Mouse (Mus musculus): ENCODE measurements around the gene Ephb1.

Gene Ephb1

GRCm38 (mm10) chr9:102130506-102130905, 224.0 kb downstream of the Ephb1 start:
- no peak for DNase-seq

DNA sequence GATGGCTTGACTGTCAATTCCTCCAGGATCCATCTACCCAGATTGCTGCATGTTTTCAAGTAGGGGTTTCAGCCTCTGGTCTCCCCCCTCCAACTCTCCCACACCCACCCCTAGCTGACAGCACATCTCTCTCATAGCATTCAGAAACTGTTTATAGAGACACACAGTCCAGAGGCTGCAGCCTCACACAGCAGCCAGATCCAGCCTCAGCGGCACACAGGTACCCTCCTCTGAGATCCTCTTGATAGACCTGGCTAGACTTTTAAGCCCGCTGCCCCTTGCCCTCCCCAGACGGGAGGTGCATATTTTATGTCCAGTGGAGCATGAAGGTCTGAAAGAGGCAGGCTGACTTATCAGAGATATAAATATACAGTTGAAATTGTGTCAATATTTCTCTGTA, 228.0 kb downstream of the Ephb1 start:
- DNase-seq = no peak

GRCm38 (mm10) chr9:102122880-102123453, 231.5 kb downstream of the Ephb1 start:
- DNase-seq = no peak

- DNase-seq = no peak
Measured at GRCm38 (mm10) chr9:102119422-102119821, 235.1 kb downstream of the Ephb1 start.

DNA sequence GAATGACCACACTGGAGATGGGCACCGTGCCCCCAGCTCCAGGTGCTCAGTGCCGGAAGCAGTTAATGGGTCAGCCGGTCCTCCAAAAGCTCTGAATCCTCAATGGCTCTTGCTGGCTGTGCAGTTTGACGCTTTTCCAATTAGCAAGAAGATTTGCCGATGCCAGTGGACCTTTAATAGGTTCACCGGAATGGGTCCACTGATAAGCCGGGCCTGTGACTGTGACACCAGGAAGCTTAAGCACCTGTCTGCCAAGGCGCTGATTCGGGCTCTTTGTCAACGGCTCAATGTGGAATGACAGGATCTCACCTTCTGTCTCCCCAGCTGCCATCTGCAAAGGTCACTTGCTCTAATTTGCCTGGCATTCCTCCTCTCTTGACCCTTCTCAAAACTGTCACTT, 239.2 kb downstream of the Ephb1 start:
- DNase-seq = peak; percentile 86

DNA sequence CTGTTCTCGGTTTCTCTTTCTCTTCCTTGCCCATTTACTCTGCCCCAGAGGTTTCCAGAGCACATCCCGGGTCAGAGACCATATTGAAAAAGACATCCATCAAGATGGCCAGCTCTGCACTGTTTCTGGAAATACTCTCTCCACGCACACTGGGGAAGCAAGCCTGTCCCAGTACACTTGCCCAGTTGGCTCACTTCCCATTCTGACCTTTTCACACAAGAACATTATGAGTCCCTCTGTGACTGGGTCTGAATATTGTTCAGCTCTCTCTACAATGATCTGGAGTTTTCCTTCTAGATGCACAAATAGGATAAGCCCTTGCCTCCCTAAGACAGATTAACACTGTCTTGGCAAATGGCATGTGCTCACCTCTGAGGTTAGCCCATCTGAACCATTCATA, 243.0 kb downstream of the Ephb1 start:
- DNase-seq = peak; percentile 35

- DNase-seq = no peak
Measured at GRCm38 (mm10) chr9:102107978-102108377, 246.5 kb downstream of the Ephb1 start.

- no peak for DNase-seq
Measured at GRCm38 (mm10) chr9:102107213-102107612, 247.3 kb downstream of the Ephb1 start.

- peak; percentile 29 for DNase-seq
Measured at GRCm38 (mm10) chr9:102096825-102097224, 257.7 kb downstream of the Ephb1 start.

DNA sequence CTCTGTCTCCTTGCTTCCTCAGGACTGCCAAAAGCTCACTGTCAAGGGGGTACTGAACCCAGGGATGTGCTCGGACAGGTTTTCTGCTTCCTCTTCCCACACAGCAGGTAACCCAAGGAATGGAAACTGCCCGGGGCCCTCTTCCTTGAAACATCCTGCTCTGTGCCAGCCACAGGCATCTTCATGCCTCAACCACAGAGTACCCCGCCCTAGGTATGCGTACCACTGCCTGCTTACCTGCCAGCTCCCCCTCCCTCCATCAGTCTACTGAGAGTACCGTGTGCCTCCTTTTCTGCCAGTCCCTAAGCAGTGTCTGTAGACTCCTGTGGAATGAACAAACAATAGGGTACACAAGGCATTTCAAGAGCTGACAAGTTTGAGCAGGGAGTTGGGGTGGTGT, 265.9 kb downstream of the Ephb1 start:
- DNase-seq = no peak

DNA sequence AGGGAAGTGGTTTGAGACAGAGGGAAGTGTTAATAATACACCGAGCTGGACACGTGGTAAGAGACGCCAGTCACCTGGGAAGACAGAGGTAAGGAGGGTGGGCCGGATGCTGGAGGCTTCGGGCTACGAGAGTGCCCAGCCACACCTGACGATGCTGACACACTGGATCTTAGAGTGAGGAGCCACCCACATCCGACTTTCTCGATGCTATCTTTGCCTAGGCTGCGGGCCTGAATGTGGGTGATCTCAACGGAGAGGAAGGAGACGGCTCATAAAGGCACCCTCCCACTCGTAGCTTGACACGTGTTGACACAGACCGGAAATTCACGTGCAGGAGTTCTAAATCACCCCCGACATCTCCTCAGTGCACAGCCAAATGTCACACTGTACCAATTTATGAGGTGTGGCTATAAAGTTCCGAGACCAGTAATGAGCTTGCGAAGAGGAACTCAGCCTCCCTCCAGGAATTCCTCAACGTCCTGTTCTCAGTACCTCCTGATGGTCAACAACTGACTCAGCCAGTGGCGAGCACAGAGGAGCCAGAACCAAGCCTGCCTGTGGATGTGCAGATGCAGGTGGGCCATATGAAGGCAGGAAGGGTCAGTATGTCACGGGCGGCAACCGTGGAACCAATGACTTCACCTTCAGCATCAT, 268.3 kb downstream of the Ephb1 start:
- no peak for DNase-seq

DNA sequence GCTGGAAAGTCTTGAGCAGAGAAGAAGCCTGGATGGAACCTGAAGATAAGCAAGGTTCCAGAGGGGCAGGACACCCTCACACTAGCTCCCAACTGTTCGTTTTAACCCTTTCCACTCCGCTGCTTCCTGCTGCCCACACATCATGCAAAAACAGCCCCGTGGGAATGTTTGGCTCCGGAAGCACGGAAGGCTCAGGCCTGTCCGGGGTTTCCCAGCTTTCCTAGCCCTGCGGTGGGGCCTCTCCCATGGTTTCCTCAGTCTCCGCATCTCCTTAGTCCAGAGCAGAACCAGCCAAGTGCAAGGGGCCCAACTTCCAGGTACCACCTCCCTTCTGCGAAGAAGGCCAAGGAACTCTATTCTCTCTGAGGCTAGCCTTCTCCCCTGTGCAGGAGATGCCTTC, 269.0 kb downstream of the Ephb1 start:
- no peak for DNase-seq

DNA sequence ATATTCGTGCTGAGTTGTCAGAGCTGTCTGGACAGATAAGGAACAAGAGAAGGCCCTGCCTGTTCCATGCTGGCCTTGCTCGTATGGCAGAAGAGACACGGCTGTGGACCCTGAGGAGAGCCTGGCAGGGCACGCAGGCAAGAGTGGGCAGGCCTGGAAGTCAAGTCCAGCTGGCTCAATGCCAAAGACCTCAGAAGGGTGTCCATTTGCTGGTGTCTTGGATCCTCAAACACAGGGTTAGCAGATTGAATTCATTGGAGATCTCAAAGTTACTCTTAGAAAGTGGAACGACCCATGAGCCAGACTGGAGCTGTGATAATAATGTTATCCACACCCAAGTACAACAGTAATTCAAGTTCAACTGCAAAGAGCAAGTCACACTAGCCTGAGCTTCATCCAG, 273.6 kb downstream of the Ephb1 start:
- peak; percentile 39 for DNase-seq

DNA sequence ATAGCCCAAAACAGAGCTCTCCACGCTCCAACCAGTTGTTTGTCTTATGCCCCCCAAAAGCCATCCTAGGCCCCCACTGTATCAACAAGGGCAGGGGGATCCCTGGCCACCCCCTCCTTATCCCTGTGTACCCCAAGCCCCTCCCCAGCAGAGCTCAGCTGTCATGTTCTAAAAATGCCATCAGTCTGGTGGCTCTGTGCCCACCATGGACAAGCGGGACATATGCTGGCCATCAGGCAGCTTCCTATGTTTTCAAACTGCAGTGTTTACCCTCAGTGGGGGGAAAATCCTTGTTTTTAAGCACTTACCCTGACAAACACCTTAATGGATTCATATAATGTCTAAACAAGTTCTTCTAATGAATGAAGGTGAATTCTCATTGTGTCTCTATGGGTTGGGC, 275.3 kb downstream of the Ephb1 start:
- peak; percentile 29 for DNase-seq

DNA sequence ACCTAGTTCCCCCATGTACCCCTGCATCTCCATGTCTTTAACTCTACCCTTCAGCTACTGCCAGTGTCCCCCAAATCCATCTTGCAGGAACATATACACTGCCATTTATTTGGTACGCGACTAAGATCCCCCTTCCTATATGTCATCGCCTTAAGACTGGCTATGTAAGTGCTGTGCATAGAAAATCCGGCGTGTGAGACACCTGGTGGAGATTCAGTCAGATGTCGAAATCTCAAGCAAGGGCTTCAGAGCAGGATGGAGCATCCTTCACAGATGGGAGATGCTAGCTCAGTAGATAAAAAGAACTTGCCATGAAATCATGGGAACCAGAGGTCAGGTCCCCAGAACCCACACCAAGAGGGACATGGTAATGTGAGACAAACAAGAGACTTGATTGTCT, 276.3 kb downstream of the Ephb1 start:
- no peak for DNase-seq

- DNase-seq = no peak
Measured at GRCm38 (mm10) chr9:102075539-102075938, 279.0 kb downstream of the Ephb1 start.

GRCm38 (mm10) chr9:102073404-102073803, 281.1 kb downstream of the Ephb1 start:
- DNase-seq = no peak

DNA sequence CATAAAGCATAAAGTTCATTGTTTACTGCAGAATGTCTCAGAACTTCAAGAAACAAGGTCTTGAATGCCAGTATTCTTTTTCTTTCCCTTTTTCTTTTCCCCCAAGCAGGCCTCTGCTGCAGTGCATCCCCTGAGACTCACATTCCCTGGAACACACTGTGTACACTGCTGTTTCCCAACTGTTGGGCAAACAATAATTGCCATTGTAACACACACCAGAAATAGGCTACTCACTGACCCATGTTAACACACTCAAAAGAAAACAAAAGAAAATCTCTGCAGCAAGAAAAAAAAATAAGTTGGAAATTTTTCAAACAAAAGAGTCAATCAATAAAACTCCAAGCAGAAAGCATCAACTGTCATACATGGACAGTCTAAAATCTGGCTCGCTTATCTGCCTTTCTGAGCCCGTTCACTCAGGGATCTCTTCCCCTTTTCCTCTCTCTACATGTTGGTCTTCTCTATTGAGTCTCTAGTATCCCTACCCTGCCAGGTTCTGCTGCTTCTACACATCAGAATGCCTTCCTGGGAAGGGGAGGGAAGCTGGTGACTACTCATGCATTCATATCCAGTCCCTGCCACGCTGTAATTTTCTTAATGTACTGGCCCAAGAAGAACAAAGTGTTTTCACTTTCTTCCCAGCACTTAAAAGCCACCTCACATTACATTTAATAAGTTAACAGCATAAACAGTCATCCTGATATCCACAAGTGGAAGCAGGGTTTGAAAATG, 285.2 kb downstream of the Ephb1 start:
- DNase-seq = no peak

DNA sequence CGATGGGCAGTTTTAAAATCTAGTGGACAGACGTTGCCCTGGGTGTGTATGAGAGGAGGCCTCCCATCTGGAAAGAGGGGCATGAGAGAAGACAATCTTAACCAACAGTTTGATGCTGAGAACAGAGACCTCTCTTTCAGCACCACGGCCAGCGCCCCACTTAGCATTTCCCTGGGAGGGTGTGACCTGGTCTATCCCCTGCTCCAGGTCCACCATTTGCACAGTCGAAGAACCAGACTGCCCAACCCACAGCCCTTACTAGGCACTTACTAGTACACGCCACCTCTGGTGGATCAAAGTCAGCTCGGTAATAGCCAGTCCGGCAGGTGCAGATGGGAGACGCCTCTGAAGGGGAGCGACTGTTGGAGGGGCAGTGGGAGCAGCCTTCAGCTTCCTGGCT, 287.9 kb downstream of the Ephb1 start:
- no peak for DNase-seq

GRCm38 (mm10) chr9:102045886-102046285, 308.6 kb downstream of the Ephb1 start:
- DNase-seq = no peak

GRCm38 (mm10) chr9:102045111-102045861, 309.2 kb downstream of the Ephb1 start:
- no peak for DNase-seq

DNA sequence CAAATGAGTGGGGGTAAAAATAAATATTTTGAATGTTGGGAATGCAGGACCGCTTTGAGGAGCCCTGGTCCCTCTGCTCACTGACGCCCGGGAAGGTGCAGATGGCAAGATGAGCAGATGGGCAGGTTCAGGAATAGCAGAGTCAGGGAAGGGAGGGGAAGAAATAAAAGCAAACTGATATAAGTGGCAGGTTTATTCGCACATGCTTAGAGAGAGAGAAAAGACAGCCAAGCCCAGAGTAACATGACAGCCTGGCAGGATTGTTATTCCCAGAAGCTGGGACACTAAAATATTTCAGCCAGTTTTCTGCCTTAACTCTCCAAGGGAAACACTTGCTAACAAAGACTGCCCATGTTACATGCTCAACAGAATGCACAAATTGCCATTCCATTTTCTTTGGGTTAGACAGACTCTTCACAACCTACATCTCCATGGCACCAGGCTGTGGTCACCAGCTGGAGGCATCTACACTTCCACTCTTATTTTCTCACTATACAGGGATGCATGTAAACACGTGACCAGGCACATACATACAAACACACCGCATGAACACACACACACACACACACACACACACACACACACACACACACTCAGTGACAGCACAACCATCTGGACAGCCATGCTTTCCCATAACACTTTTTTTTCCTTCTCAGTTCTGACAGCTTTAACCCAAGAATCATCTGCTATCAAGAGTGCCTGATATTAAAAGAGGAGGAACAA, 315.3 kb downstream of the Ephb1 start:
- DNase-seq = no peak

DNA sequence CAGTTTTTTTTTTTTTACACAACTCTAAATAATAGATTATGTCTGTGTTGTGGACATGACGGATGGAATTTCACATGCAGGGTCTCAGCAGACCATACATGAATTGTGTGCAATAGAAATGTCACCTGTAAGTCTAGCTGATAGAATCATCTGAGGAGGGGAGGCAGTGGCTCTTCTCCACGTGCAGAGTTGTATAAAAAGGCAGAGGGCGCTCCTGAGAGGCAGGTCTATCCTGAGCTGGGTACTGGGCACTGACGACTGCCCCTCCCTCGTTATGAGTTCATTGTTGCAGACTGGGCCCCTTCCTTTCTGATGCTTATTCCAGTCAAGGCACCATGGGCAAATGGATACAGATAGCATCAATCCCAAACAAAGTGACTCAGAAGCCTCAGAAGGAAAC, 318.4 kb downstream of the Ephb1 start:
- no peak for DNase-seq
